Mouse (Mus musculus): ENCODE results near the gene Zfp385c. TPM values are rescaled to one million over a fixed set of nuclear protein-coding genes. Genes with fewer than 3 reads are reported as not detected.
A peak's percentile ranks its signal among the peaks of the same experiment; 100 is the strongest.

The Zfp385c gene
- total RNA-seq (2021): under 1 TPM in 1 of 2 experiments, not detected in 1; 0.12 TPM

DNA sequence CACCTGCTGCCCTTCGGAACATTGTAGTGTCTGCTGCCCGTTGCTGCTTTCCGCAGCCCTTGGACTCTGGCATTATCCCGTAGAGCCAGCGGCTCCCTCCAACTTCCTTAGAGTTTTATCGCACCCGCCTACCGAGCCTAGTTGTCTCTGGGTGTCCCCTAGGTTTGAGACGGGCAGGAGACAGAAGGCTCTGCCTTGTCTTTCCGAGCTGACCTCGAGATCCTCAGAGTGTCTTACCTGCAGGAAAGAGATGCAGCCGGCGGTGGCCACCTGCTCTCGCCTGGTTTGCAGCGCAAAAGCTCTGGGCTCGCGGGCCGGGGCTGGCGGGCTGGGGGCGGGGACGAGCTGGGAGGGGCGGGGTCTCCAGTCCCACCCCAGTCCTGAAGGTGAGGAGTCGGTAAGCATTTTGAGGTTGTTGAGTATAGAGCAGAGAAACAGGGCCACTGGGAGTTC is at the start of gene Zfp385c:
TSS of gene Zfp385c (minus strand) at position 292 of the 453 bp plus-strand sequence.
- no peak for DNase-seq
- intact Hi-C loops (cut with DNase I): loop anchor here (5.0 kb wide), 1 partner anchor 50 kb away; no protein-coding TSS in a partner anchor

DNA sequence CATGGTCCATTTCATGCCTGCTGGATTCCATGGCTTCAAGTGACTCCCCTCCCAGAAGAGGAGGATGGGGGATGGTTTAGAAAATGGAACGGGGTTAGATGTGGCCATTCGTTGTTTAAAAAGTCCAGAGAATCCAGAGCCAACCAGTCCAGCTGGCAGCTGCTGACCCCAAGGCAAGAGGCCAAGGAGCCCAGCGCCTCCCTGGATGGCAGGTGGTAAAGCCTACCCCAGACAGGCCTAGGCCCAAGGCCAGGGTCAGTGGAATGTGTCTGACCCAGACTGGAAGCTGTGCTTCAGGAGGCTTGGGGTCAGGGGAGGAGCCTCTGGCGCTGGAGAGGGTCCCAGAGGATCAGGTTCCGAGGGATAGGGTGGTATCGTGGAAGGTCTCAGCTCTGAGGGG is 49.1 kb upstream of the Zfp385c start:
- DNase-seq: peak; percentile 55
- intact Hi-C loops (cut with DNase I): loop anchor here (10.0 kb wide), 1 partner anchor 213 kb away; no protein-coding TSS in a partner anchor

GRCm38 (mm10) chr11:100738749-100739148 is 46.5 kb upstream of the Zfp385c start:
- intact Hi-C loops (cut with DNase I): no loop called here
- DNase-seq: no peak

- peak; percentile 99 for DNase-seq
- intact Hi-C loops (cut with DNase I): no loop called here
Measured at GRCm38 (mm10) chr11:100738066-100738604, 45.9 kb upstream of the Zfp385c start, which contains the start of gene Rab5c. Gene Rab5c, minus strand, starts transcription at chr11:100738215.

- intact Hi-C loops (cut with DNase I): no loop called here
Measured at GRCm38 (mm10) chr11:100737105-100737733, 45.0 kb upstream of the Zfp385c start.

GRCm38 (mm10) chr11:100736746-100737080 is 44.5 kb upstream of the Zfp385c start:
- DNase-seq: no peak
- intact Hi-C loops (cut with DNase I): no loop called here

More at GRCm38 (mm10) chr11:100737105-100737733, 45.0 kb upstream of the Zfp385c start:
- DNase-seq: no peak

DNA sequence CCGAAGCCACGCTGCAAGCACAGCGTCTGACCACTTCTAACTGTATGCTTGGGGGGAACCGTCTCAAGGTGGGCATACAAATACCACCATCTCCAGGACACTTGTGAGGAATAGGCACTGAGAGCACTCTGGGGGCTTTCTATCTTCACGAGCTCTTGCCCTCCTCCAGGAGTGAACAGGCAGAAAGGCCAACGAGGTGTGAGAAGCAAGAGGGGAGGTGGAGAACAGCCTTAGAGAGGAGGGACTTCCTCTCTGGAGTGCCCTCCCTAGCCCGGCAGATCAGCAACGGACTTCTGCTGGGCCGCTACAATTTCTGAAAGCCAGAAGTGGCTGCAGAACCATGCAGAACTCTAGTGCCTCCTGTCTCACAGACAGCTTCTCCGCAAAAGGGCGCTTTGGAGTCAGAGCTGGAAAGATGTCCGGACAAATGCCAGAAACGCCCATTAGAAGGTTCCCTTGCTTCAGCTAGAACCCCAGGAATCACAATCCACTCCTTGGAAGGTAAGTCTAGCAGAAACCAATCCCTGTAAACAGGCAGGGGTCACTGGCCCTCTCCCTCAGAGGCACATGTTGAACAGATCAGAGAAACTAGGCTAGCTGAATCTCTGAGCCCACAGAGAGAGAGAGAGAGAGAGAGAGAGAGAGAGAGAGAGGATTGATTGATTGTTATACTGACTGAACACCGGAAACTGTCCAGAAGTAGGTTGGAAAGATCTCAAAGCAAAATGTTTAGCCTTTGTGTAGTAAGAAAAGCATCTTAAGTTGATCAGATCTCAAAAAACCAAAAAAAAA is 43.9 kb upstream of the Zfp385c start:
- intact Hi-C loops (cut with DNase I): no loop called here
- no peak for DNase-seq

DNA sequence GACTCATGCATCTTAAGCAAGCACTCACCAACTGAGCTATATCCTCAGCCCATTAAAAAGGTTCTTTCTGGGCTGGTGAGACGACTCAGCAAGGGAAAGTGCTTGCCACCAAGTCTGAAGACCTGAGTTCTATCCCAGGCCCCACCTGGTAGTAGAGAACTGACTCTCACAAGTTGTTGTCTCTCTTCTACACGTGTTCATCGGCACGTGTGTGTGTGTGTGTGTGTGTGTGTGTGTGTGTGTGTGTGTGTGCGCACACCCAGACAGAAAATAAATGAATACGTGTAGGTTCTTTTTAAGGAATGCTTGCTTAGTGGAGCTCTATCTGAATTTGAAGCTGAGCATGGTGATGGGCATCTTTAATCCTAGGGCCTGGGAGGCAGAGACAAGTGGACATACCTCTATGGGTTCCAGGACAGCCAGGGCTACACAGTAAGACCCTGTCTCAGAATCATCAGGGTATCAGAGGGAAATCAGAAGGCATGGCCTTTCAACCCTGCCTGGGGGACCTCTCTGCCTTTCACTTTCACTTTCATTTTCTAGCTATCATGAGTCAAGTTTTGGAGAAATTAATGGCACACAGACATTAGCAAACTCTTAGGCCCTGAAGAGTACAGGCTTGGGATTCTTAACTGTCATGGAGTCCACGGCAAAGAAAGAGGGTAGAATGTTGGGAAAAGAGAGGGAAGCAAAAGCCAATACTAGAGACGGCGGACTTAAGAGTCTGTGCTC is 43.0 kb upstream of the Zfp385c start:
- DNase-seq: no peak
- intact Hi-C loops (cut with DNase I): no loop called here

DNA sequence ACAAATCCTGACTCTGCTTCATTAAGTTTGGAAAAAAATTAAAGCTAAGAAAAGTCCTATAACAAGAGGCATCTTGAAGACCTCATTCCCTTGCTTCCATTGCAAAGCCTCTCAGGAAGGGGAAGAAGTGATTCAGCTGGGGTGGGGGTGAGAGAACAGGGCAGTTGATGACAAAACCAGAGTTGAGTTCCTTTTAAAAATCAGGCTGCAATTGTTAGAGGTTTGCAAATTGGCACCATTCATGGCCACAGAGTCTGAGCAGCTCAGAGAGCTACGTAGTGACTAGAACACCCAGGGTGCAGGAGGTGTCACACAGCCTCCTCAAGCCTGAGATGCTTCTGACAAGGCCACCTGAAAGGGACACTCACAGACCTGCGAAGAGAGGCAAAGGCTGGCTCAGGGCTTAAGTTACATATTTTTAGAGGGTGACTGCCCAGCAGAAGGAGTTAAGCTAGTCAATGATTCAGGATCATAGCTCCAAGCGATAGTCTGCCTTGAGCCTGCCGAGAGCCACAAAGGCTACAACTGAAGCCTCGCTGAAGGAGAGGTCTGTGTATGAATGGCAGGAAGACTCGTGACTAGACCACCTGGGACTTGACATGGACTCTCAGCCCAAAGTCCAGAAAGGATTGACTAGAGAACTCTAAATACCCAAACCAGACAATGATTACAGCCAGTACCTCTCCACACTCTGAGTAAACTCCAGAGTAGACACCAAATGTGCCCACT is 38.4 kb upstream of the Zfp385c start:
- intact Hi-C loops (cut with DNase I): no loop called here
- no peak for DNase-seq

DNA sequence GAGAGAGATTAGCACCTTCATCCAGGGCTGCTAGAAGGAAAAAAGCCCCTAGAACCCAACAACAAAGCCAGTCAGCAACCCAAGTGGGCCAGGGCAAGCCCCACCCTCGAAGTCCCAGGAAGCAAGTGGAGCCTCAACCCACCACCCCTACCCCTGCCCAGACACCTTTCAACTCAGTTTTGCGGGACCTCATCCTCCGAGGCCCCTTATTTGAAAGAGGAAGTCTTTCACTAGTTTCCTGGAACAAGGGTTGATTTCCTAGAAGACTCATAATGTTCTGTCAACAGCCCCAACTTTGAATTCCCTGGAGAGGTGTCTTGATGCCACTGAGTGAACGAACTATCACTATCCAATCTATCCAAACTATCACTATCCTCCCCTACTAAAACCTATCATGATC is 37.7 kb upstream of the Zfp385c start:
- DNase-seq: no peak
- intact Hi-C loops (cut with DNase I): no loop called here

DNA sequence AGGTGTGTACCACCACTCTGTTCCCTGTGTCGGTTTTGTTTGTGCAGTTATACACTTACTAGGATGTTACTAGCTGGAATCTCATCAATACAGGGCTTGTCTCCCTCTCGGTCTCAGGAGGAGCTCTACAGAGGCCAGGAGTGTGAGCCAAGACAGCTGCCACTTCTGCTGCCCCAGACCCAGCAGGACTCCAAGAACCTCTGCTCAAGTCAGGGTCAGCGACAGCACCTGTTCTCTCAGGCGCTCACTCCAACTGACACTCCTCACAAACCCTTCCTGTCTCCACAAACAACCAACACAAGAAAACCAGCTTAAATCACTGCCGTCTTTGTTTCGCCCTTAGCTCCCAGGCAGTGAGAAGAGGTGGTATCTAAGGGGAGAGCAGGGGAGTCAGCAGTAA is 36.3 kb upstream of the Zfp385c start:
- no peak for DNase-seq
- intact Hi-C loops (cut with DNase I): no loop called here

- intact Hi-C loops (cut with DNase I): no loop called here
- no peak for DNase-seq
Measured at GRCm38 (mm10) chr11:100727201-100727600, 34.9 kb upstream of the Zfp385c start.

DNA sequence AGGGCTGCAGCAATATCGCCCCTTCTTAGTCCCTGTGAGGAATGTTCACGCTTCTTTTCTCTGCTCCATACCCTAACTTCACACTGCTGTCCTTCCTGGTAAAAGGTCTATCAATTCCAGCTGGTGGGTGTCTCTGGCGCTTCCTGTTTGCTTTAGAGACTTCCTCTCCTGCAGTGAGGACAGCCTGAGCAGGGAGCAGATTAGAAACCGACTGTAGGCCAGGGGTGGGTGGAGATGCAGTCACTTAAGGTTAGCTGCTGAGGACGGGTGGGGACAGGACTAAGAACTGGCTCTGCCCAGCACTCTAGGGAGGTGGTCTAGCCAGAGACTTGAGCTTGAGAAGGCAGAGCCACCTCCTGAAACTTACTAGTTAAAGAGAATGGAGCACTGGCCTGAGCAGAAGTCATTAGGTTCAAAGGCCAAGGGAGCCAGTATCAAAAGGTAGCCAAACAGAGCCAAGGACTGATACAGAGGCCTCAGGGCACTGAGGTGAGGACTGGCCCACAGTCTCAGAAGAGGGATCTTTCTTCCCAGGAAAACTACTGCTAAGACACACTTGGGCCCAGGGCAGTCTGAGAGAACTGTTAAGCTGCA is 32.8 kb upstream of the Zfp385c start:
- intact Hi-C loops (cut with DNase I): no loop called here
- DNase-seq: no peak

GRCm38 (mm10) chr11:100722493-100723028 is 30.3 kb upstream of the Zfp385c start:
- intact Hi-C loops (cut with DNase I): no loop called here
- DNase-seq: no peak

DNA sequence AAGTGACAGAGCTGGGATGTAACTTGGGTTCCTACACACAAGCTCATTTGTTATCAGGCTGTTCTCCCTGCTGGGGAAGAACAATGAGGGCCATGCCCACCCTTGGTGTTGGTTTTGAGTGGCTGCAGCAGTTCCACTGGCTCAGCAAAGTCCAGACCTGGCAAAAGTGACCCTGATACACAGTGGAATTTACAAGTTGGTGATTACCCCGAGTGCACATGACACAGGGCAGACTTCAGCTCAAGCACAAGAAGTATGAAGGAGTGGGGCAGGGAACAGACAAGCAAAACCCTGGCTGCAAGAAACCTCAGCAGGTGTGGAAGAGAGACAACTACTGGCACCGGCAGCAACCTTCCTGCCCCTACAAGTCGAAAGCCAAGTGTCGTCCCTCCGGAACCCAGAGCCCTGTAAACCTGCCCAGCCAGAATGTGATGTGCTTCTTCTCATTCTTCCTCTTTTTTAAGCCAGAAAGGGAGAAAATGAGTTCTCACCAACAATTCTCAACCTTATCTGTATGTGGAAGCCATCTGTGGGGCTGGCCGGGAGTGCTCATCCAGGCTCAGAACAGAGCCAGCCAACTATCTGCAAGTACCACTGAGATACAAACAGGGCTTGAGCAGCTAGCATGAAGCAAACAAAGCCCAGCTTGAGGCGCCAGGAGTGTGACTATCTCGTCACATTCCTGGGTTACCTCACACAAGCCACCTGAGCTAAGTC is 29.7 kb upstream of the Zfp385c start:
- intact Hi-C loops (cut with DNase I): no loop called here
- no peak for DNase-seq

DNA sequence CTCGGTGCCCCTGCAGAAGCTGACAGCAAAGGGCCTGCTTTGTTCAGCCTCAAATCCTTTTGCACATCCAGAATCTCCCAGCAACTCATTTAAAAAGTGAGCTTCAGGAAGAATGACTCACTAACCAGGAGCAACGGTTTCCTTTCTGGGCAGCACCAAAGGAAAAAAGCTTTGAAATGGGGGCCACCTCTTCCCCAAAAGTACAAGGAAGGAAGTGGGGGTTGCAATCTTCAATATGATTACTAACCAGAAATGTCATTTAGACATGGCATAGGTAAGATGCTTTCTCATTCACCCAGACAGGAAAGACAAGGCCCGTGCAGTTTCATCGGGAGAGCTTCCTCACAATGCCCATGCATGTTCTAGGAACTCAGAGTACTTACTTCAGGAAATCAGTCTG is 29.0 kb upstream of the Zfp385c start:
- DNase-seq: no peak
- intact Hi-C loops (cut with DNase I): no loop called here

- intact Hi-C loops (cut with DNase I): no loop called here
- DNase-seq: no peak
Measured at GRCm38 (mm10) chr11:100720345-100720744, 28.1 kb upstream of the Zfp385c start.

DNA sequence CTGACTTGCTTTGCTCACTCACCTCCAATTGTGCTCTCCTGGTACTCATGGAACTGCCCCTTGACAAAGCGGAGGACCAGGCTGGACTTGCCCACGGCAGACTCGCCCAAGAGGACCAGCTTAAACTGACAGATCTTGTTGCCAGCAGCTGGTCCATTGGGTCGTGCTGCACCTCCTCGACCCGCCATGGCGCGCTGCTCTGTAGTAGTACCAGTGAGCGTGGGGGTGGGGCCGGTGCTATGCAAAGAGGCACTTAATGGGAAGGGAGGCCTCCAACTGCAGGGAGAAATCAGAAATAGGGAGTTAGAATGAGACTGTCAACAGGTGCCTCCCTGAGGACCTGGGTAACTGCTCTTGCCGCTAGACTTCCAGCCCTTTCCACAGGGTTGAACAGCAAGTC is 27.6 kb upstream of the Zfp385c start:
- intact Hi-C loops (cut with DNase I): no loop called here
- DNase-seq: no peak

DNA sequence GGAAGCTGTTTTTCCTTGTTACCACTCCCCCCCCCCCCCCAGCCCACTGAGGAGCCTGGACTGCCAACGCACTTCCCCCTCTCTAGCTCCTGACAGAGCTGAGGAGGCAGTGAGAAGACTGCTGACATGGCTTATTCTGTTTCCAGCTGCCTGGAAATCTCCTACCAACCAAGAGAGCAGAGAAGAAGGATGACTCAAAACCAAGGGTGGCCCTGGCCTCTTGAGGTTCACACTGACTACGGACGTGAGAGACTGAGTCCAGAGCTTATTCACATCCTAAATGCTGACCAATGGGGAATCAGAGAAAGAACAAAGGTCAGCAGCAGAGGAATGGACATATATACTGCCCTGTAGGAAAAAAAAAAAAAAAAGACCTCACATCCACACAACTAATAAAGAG is 27.1 kb upstream of the Zfp385c start:
- intact Hi-C loops (cut with DNase I): no loop called here
- no peak for DNase-seq

All from left cerebral cortex, postnatal 4 days (tissue).